Mouse (Mus musculus) lung, adult 2 months (tissue): Measurements from ENCODE around the gene Hspbp1.

Experiments used
- CTCF ChIP-seq: fragments of 200-500 bp; IDR thresholded peaks from 2 replicates; pipeline ENCODE4 v1.5.1; 2011; ENCODE audit warnings: mild to moderate bottlenecking, low read length, control low read depth; ENCODE audit not compliant: insufficient read depth
- POLR2A ChIP-seq: fragments of 200-500 bp; IDR thresholded peaks from 2 replicates; pipeline ENCODE4 v1.6.1; 2011; ENCODE audit warnings: low read depth, mild to moderate bottlenecking, control low read depth, low read length, borderline replicate concordance; ENCODE audit errors: extremely low read depth

DNA sequence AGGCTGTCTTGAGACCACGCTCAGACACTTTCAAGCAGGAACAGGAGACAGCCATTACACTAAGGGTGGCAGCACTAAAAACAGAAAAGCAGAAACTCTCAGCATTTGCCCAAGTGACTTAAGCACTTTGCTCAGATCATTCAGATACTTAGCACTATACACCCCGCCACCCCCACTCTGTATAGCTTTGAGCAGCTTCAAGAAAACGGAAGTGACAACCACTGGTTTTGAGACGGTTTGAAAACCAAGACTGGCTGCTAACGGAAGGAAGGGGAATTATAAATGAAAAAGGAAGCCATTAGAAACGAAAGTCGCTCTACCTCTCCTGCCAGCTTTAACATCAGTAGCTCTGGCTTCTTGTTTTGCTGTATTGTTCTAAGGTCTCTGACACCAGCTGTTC lies 31.1 kb downstream of the Hspbp1 start:
- TF ChIP-seq POLR2A (no peak), CTCF (no peak)
